Mouse (Mus musculus) limb, embryonic 14.5 days (tissue): Measurements from ENCODE around the gene Rxfp4. TPM values are rescaled to one million over a fixed set of nuclear protein-coding genes. Genes with fewer than 3 reads are reported as not detected.

Experiments used
- ATAC-seq: fragments of 200-750 bp; cut with Nextera tagmentation; 2 replicates; pipeline ENCODE4 v1.8.0; 2017; ENCODE audit warnings: low read depth, moderate number of reproducible peaks, moderate TSS enrichment; ENCODE audit not compliant: low FRiP score
- DNase-seq: peaks from one replicate; pipeline ENCODE4 v3.0.0-alpha.2; 2015; ENCODE audit warnings: low spot score
- H3K27ac ChIP-seq: fragments of 300-500 bp; sonication (generic); replicated peaks from 2 replicates; pipeline ENCODE4 v1.5.1; 2014; ENCODE audit warnings: low read depth, mild to moderate bottlenecking, low read length, moderate library complexity, mixed read lengths
- H3K27me3 ChIP-seq: fragments of 300-500 bp; sonication (generic); 2 replicates; pipeline ENCODE4 v1.6.1; 2014; ENCODE audit warnings: low read length, mixed read lengths; ENCODE audit not compliant: control insufficient read depth, insufficient read depth
- H3K36me3 ChIP-seq: fragments of 300-500 bp; sonication (generic); 2 replicates; pipeline ENCODE4 v1.6.1; 2014; ENCODE audit warnings: mild to moderate bottlenecking, low read length, moderate library complexity, mixed read lengths; ENCODE audit not compliant: control insufficient read depth, insufficient read depth
- H3K4me1 ChIP-seq: fragments of 300-500 bp; sonication (generic); 2 replicates; pipeline ENCODE4 v1.6.1; 2014; ENCODE audit warnings: antibody characterized with exemption, low read length, mixed read lengths; ENCODE audit not compliant: control insufficient read depth, insufficient read depth
- H3K4me2 ChIP-seq: fragments of 300-500 bp; sonication (generic); replicated peaks from 2 replicates; pipeline ENCODE4 v1.6.1; 2014; ENCODE audit warnings: low read depth, mild to moderate bottlenecking, low read length, moderate library complexity; ENCODE audit not compliant: severe bottlenecking
- H3K4me3 ChIP-seq: fragments of 300-500 bp; sonication (generic); replicated peaks from 2 replicates; pipeline ENCODE4 v1.5.1; 2014; ENCODE audit warnings: low read length
- H3K9ac ChIP-seq: fragments of 300-500 bp; sonication (generic); 2 replicates; pipeline ENCODE4 v1.6.1; 2014; ENCODE audit warnings: mild to moderate bottlenecking, low read depth, low read length, moderate library complexity; ENCODE audit not compliant: severe bottlenecking
- H3K9me3 ChIP-seq: fragments of 300-500 bp; sonication (generic); 2 replicates; pipeline ENCODE4 v1.6.1; 2016; ENCODE audit warnings: low read length; ENCODE audit not compliant: control insufficient read depth
- POLR2A ChIP-seq: fragments of 200-500 bp; IDR thresholded peaks from 2 replicates; pipeline ENCODE4 v1.8.0; 2012; ENCODE audit warnings: inconsistent platforms, mild to moderate bottlenecking, moderate library complexity, borderline replicate concordance; ENCODE audit not compliant: insufficient read depth, insufficient read length; ENCODE audit errors: extremely low read depth
- WGBS: fragments of 180-500 bp; shearing (Covaris S2); extraction: QIAGEN DNeasy Blood & Tissue Kit; methylation state at CpG from one replicate; pipeline ENCODE4 v1.1.7; 2014; 5-methylcytosine and 5-hydroxymethylcytosine counted together
- polyA plus RNA-seq, 2 experiments: library from polyadenylated mRNA; depleted of rRNA in 1 of 2; stranded (reverse) in 1 of 2; unstranded in 1 of 2; fragments of >200 nt; fragmentation: Nextera tagmentation in 1 of 2; extraction: Ambion mirVana in 1 of 2; gene quantifications; 2 replicates each; pipeline versions ENCODE4 v1.2.1 to v1.2.3; 2012 to 2014

The Rxfp4 gene
- polyA plus RNA-seq, 2 experiments, result 0.15 TPM; not detected in 1

DNA sequence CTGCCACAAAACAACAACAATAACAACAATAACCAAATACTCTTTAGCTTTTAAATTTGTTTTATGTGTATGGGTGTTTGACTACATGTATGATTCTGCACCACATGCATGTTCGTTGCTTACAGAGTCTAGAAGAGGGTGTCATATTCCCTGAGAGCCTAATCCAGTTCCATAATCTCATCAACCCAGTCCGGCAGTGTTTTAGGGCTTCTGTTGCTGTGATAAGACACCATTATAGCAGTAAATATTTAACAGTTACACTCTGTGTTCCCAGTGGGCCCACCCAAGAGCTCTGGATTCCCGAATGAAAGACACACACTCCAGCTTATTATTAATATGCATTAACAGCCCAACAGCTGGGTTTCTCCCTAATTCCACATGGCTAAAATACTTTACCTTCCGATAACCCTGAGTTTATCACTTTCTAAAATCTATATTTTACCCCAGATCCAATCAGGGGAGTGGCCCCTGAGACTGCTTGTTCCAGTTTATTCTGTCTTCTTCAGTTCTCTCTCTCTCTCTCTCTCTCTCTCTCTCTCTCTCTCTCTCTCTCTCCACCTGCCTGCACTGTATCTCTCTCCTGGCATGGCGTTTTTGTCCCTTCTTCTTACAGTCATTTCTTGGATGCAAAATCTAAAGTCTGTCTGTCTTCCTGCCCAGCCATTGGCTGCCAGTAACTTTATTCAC, 5.6 kb upstream of the Rxfp4 start:
- Histone ChIP-seq H3K27ac (no peak overlapping the region), H3K4me2 (no peak overlapping the region), H3K4me1 (peaks cover 4% of the 10 kb centered on the region; the same call in 1 of the 2 replicates), H3K4me3 (no peak overlapping the region), H3K27me3 (no peaks in the 10 kb centered on the region), H3K9ac (no peak overlapping the region), H3K9me3 (no peaks in the 10 kb centered on the region), H3K36me3 (no peaks in the 10 kb centered on the region)
- no peak for ATAC-seq
- no peak for DNase-seq
- TF ChIP-seq POLR2A, result no peak
- WGBS, result 62% methylated on average over 5 of the region's 5 CpGs

GRCm38 (mm10) chr3:88655619-88656018, 2.7 kb upstream of the Rxfp4 start:
- H3K4me2 ChIP-seq, result no peak overlapping the region
- H3K9me3 ChIP-seq, result no peaks in the 10 kb centered on the region
- H3K9ac ChIP-seq, result no peak overlapping the region
- H3K27me3 ChIP-seq, result no peaks in the 10 kb centered on the region
- ATAC-seq, result no peak
- no peak for TF ChIP-seq POLR2A
- no peaks in the 10 kb centered on the region for H3K36me3 ChIP-seq
- WGBS, result 71% methylated on average over 8 of the region's 8 CpGs
- H3K4me3 ChIP-seq, result no peak overlapping the region
- DNase-seq, result no peak
- peaks cover 4% of the 10 kb centered on the region; the same call in 1 of the 2 replicates for H3K4me1 ChIP-seq
- no peak overlapping the region for H3K27ac ChIP-seq

- no peak for ATAC-seq
- H3K4me3 ChIP-seq, result no peak overlapping the region
- no peaks in the 10 kb centered on the region for H3K27me3 ChIP-seq
- whole genome bisulfite sequencing, result 79% methylated on average over 4 of the region's 4 CpGs
- no peak overlapping the region for H3K4me2 ChIP-seq
- no peaks in the 10 kb centered on the region for H3K9me3 ChIP-seq
- no peaks in the 10 kb centered on the region for H3K36me3 ChIP-seq
- H3K4me1 ChIP-seq, result peaks cover 4% of the 10 kb centered on the region; the same call in 1 of the 2 replicates
- no peak for TF ChIP-seq POLR2A
- no peak overlapping the region for H3K27ac ChIP-seq
- no peak for DNase-seq
- no peak overlapping the region for H3K9ac ChIP-seq
Measured at GRCm38 (mm10) chr3:88654621-88655020, 1.7 kb upstream of the Rxfp4 start.

- H3K9ac ChIP-seq, result no peak overlapping the region
- 75% methylated on average over 6 of the region's 6 CpGs for WGBS
- no peaks in the 10 kb centered on the region for H3K27me3 ChIP-seq
- no peak overlapping the region for H3K4me3 ChIP-seq
- ATAC-seq (no peak), DNase-seq (no peak)
- H3K9me3 ChIP-seq, result no peaks in the 10 kb centered on the region
- H3K4me2 ChIP-seq, result no peak overlapping the region
- no peak overlapping the region for H3K27ac ChIP-seq
- H3K4me1 ChIP-seq, result peaks cover 4% of the 10 kb centered on the region; the same call in 1 of the 2 replicates
- H3K36me3 ChIP-seq, result 0 out of 2 replicates have a peak, but pooled peaks cover under 1% of the 10 kb centered on the region
- TF ChIP-seq POLR2A, result no peak
Measured at GRCm38 (mm10) chr3:88653516-88654370, 801 bp upstream of the Rxfp4 start.
